Mouse (Mus musculus): ENCODE results near the gene Atp7a.

Atp7a gene

GRCm38 (mm10) chrX:106082518-106082917 lies 55.4 kb downstream of the Atp7a start:
- DNase-seq = no peak

GRCm38 (mm10) chrX:106085132-106085531 lies 58.1 kb downstream of the Atp7a start:
- DNase-seq = no peak

GRCm38 (mm10) chrX:106085564-106085963 lies 58.5 kb downstream of the Atp7a start:
- no peak for DNase-seq

- DNase-seq = no peak
Measured at GRCm38 (mm10) chrX:106092939-106093338, 65.9 kb downstream of the Atp7a start.

- DNase-seq = peak; percentile 56 to 65
Measured at GRCm38 (mm10) chrX:106105464-106105863, 78.4 kb downstream of the Atp7a start.

- no peak for DNase-seq
Measured at GRCm38 (mm10) chrX:106113881-106114280, 86.8 kb downstream of the Atp7a start.

- no peak for DNase-seq
Measured at GRCm38 (mm10) chrX:106114674-106115073, 87.6 kb downstream of the Atp7a start.

GRCm38 (mm10) chrX:106122823-106123222 lies 95.7 kb downstream of the Atp7a start:
- no peak for DNase-seq

GRCm38 (mm10) chrX:106128283-106128682 lies 101.2 kb downstream of the Atp7a start:
- DNase-seq = no peak

- no peak for DNase-seq
Measured at GRCm38 (mm10) chrX:106129877-106130276, 102.8 kb downstream of the Atp7a start.

GRCm38 (mm10) chrX:106134916-106135315 lies 107.8 kb downstream of the Atp7a start:
- DNase-seq = no peak

GRCm38 (mm10) chrX:106135484-106135883 lies 108.4 kb downstream of the Atp7a start:
- DNase-seq = no peak

GRCm38 (mm10) chrX:106135916-106136575 lies 109.0 kb downstream of the Atp7a start:
- no peak for DNase-seq

- no peak for DNase-seq
Measured at GRCm38 (mm10) chrX:106139309-106140070, 112.4 kb downstream of the Atp7a start.

- DNase-seq = no peak
Measured at GRCm38 (mm10) chrX:106142936-106143335, 115.9 kb downstream of the Atp7a start, which contains the start of gene Tlr13. TSS of gene Tlr13 (plus strand) at chrX:106143204.

- DNase-seq = no peak
Measured at GRCm38 (mm10) chrX:106148185-106148584, 121.1 kb downstream of the Atp7a start.

GRCm38 (mm10) chrX:106149460-106149859 lies 122.4 kb downstream of the Atp7a start:
- no peak for DNase-seq

- no peak for DNase-seq
Measured at GRCm38 (mm10) chrX:106154180-106154586, 127.1 kb downstream of the Atp7a start.

- DNase-seq = no peak
Measured at GRCm38 (mm10) chrX:106155892-106156291, 128.8 kb downstream of the Atp7a start.

- DNase-seq = no peak
Measured at GRCm38 (mm10) chrX:106163995-106164394, 136.9 kb downstream of the Atp7a start.

- no peak for DNase-seq
Measured at GRCm38 (mm10) chrX:106164555-106164954, 137.5 kb downstream of the Atp7a start.

GRCm38 (mm10) chrX:106165089-106165488 lies 138.0 kb downstream of the Atp7a start:
- DNase-seq = no peak

GRCm38 (mm10) chrX:106171106-106171852 lies 144.2 kb downstream of the Atp7a start:
- peak; percentile 86 to 88 for DNase-seq

- no peak for DNase-seq
Measured at GRCm38 (mm10) chrX:106171853-106172154, 144.7 kb downstream of the Atp7a start.

All from cerebellum, postnatal 10 days (tissue).